Mouse (Mus musculus) midbrain, embryonic 11.5 days (tissue): ENCODE results near the gene Pdf. TPM values are rescaled to one million over a fixed set of nuclear protein-coding genes. Genes with fewer than 3 reads are reported as not detected.

Experiments used
- ATAC-seq: fragments of 200-750 bp; cut with Nextera tagmentation; 2 replicates; pipeline ENCODE4 v1.8.0; 2017; ENCODE audit warnings: moderate TSS enrichment, moderate library complexity; ENCODE audit not compliant: low FRiP score
- DNase-seq: peaks from one replicate; pipeline ENCODE4 v3.0.0; 2015; ENCODE audit warnings: low spot score; ENCODE audit errors: missing footprints
- H3K27ac ChIP-seq: fragments of 300-500 bp; sonication (generic); 2 replicates; pipeline ENCODE4 v1.5.1; 2014; ENCODE audit warnings: low read depth, low read length
- H3K27me3 ChIP-seq: fragments of 300-500 bp; sonication (generic); 2 replicates; pipeline ENCODE4 v1.6.1; 2014; ENCODE audit warnings: mild to moderate bottlenecking, low read length, moderate library complexity, mixed read lengths; ENCODE audit not compliant: control insufficient read depth, insufficient read depth
- H3K36me3 ChIP-seq: fragments of 300-500 bp; sonication (generic); 2 replicates; pipeline ENCODE4 v1.6.1; 2014; ENCODE audit warnings: mild to moderate bottlenecking, low read length, moderate library complexity, mixed read lengths; ENCODE audit not compliant: control insufficient read depth, insufficient read depth
- H3K4me1 ChIP-seq: fragments of 300-500 bp; sonication (generic); 2 replicates; pipeline ENCODE4 v1.6.1; 2014; ENCODE audit warnings: low read length; ENCODE audit not compliant: control insufficient read depth, insufficient read depth
- H3K4me2 ChIP-seq: fragments of 300-500 bp; sonication (generic); 2 replicates; pipeline ENCODE4 v1.6.1; 2014; ENCODE audit warnings: mild to moderate bottlenecking, moderate library complexity
- H3K4me3 ChIP-seq: fragments of 300-500 bp; sonication (generic); 2 replicates; pipeline ENCODE4 v1.5.1; 2014; ENCODE audit warnings: low read depth, low read length
- H3K9ac ChIP-seq: fragments of 300-500 bp; sonication (generic); 2 replicates; pipeline ENCODE4 v1.6.1; 2014; ENCODE audit warnings: low read length
- H3K9me3 ChIP-seq: fragments of 300-500 bp; sonication (generic); 2 replicates; pipeline ENCODE4 v1.6.1; 2016; ENCODE audit warnings: low read length; ENCODE audit not compliant: control insufficient read depth
- WGBS: fragments of 180-500 bp; shearing (Covaris S2); extraction: QIAGEN DNeasy Blood & Tissue Kit; methylation state at CpG from one replicate; pipeline ENCODE4 v1.1.7; 2014; 5-methylcytosine and 5-hydroxymethylcytosine counted together
- polyA plus RNA-seq: library from polyadenylated mRNA; unstranded; fragments of >200 nt; fragmentation: Nextera tagmentation; extraction: Ambion mirVana; gene quantifications from 2 replicates; pipeline ENCODE4 v1.2.1, GENCODE M21; 2014

Gene Pdf
- 39.8 and 42.1 TPM in 2 replicates for polyA plus RNA-seq

DNA sequence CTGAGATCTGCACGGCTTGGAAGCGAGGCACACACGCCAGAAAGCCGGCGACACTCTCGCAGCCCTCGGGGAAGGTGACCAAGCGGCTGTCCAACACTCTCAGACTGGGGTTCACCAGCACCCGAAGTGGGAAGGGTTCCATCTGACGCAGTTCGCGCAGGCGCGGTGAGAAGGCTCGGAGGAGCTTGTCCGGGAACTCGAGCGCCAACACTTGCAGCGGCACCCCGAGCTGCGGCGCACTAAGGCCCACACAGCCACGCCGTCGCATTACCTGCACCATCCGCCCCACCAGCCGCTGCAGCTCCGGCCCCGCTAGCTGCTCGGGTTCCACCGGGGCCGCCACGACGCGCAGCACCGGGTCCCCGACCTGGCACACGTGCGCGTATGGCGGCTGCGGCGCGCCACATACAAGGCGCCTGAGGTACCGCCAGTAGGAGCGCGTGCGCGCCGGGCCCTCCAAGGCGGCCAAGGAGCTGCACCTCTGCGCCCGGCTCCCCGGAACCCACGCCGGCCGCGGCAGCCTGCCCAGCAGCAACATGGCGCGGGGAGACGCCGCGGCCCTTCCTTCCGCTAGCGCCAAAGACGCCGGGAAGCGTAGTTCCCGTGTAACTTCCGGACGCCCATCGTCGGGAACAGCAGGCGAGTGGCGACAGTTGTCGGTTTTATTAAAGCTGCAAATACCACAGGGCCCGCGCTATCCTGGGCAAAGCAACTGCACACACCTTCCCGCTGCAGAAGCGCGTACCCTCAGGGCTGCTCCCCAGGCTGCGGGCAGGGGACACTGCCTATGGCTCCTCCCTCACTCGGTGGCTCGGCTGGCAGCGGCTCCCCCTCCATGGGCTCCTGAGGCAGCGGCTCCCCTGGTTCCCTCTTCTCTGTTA is at the start of gene Pdf:
Pdf (minus strand) TSS at position 554 of the 881 bp plus-strand sequence.
- peak within 1 kb of the TSS; percentile 80 for H3K4me3 ChIP-seq
- H3K27ac ChIP-seq, result peak within 1 kb of the TSS; percentile 82
- H3K4me1 ChIP-seq, result peaks cover 12% of the 10 kb centered on the region
- peak; percentile 86 for ATAC-seq
- WGBS, result under 1% methylated on average over 87 of the region's 87 CpGs
- peaks cover 33% of the 10 kb centered on the region for H3K36me3 ChIP-seq
- peak within 1 kb of the TSS; percentile 87 for H3K9ac ChIP-seq
- no peaks in the 10 kb centered on the region for H3K27me3 ChIP-seq
- H3K4me2 ChIP-seq, result peak within 1 kb of the TSS; percentile 89
- DNase-seq, result peak; percentile 96
- no peaks in the 10 kb centered on the region for H3K9me3 ChIP-seq

DNA sequence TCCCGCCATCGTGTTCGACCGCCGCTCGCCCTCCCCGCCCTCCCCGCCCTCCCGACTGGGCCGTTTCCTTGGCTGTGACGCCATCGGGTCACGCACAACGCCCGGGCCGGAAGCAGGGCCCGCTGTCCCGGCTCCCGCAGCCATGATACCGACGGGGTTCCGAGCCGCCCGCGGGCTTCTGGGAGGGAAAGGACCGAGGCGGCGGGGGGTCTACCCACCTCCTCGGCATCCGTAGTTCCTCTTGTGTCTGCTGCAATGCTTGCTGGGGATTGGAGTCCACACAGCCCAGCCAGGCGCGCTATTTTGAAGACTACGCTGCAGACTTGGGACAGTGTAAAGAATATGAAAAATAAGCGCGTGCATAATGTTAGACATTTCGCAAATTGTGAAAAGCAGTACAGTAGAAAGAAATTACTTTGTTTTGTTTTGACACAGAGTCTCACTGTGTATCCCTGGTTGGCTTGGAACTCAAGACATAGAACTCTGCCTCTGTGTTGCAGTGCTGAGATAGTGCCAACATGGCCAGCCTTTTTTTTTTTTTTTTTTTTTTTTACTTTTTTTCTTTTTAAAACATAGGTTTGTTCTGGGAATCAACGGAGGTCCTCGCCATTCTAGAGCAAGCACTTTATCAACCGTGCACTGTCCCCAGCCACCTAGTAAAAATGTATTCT is 48.1 kb upstream of the Pdf start, which contains the start of gene Terf2:
Terf2 (minus strand) TSS at position 182 of the 671 bp plus-strand sequence.
- peak within 1 kb of the TSS; percentile 91 for H3K4me3 ChIP-seq
- no peaks in the 10 kb centered on the region for H3K9me3 ChIP-seq
- ATAC-seq, result peak; percentile 94
- H3K4me1 ChIP-seq, result peaks cover 11% of the 10 kb centered on the region
- no peaks in the 10 kb centered on the region for H3K27me3 ChIP-seq
- peak; percentile 99 for DNase-seq
- peak within 1 kb of the TSS; percentile 64 for H3K4me2 ChIP-seq
- peak within 1 kb of the TSS; percentile 78 for H3K27ac ChIP-seq
- H3K36me3 ChIP-seq, result peaks cover 4% of the 10 kb centered on the region; the same call in 1 of the 2 replicates
- peak within 1 kb of the TSS; percentile 89 for H3K9ac ChIP-seq
- 4% methylated on average over 38 of the region's 39 CpGs for WGBS

DNA sequence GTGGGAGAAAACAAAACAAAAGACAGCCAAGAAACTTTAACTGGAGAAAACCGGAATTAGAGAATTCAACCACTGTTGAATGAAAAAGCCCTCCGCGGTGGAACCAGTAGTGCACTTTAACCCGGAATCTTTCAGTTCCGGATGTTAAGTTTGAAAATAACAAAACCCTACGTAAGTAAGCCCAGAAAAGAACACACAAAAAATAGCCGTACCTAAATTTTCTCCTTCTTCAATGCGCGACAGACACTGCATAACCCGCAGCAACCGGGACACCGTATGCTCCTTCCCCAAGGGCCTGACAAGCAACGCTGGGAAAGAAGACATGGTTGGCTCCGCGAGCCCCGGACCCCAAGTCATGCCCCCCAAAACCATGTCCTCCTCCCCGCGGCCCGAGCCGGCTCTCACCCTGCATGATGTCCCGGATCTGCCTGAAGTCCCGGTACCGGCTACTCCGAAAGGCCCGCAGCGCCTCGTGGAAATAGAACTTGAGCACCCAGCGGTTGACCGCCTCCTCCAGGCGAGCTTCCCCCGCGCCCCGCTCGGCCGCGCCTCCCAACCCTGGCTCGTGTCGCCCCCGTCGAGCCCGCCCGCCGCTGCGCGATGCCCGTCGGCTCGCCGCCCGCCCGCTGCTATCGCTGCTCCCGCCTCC is 47.4 kb upstream of the Pdf start:
- Histone ChIP-seq H3K27me3 (no peaks in the 10 kb centered on the region), H3K4me3 (peak overlapping the region; percentile 91), H3K9ac (peak overlapping the region; percentile 89), H3K36me3 (peaks cover 4% of the 10 kb centered on the region; the same call in 1 of the 2 replicates), H3K4me2 (peak overlapping the region; percentile 64), H3K9me3 (no peaks in the 10 kb centered on the region), H3K27ac (peak overlapping the region; percentile 78), H3K4me1 (peaks cover 11% of the 10 kb centered on the region)
- ATAC-seq, result peak; percentile 84
- 2% methylated on average over 49 of the region's 53 CpGs for WGBS
- DNase-seq, result peak; percentile 96

DNA sequence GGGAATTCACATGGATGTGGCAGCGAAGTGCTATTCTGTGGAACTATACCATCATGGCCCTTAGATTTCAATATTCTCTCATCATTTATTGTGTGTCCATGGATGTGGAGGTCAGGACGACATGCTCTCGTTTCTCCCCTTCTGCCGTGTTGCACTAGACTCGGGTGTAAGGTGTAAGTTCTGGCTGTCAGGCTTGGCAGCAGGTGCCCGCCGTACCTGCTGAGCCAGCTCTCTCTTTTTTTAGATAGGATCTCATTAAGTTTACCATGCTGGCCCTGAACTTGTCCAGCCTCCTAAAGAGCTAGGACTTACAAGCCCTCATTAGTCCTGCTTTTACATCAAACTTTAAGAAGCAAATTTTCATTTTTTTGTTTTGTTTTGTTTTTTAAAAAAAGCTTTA is 42.1 kb upstream of the Pdf start:
- Histone ChIP-seq H3K9ac (no peak overlapping the region), H3K4me3 (no peak overlapping the region), H3K4me1 (peaks cover 11% of the 10 kb centered on the region), H3K27ac (no peak overlapping the region), H3K4me2 (no peak overlapping the region), H3K27me3 (no peaks in the 10 kb centered on the region), H3K9me3 (no peaks in the 10 kb centered on the region), H3K36me3 (peaks cover 16% of the 10 kb centered on the region)
- DNase-seq (no peak), ATAC-seq (no peak)
- 94% methylated on average over 7 of the region's 7 CpGs for WGBS

DNA sequence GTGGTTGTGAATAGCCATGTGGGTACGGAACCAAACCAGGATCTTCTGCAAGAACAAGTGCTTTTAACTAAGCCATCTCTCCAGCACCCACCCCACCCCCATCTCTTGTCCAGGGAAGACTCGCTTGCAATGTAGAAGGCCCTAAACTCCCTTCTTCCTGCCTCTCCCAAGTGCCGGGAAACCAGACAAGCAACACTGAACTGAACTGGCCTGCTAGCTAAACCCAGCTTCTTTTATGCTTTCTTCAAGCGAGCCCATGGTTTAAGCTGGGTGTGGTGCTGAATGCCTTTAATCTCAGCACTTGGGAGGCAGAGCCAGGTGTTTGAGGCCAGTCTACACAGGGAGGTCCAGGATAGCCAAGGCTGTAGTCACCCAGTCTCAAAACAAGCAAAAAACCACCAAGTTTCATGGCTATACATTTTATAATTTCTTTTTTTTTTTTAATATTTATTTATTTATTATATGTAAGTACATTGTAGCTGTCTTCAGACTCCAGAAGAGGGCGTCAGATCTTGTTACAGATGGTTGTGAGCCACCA is 40.2 kb upstream of the Pdf start:
- H3K36me3 ChIP-seq, result peaks cover 12% of the 10 kb centered on the region

DNA sequence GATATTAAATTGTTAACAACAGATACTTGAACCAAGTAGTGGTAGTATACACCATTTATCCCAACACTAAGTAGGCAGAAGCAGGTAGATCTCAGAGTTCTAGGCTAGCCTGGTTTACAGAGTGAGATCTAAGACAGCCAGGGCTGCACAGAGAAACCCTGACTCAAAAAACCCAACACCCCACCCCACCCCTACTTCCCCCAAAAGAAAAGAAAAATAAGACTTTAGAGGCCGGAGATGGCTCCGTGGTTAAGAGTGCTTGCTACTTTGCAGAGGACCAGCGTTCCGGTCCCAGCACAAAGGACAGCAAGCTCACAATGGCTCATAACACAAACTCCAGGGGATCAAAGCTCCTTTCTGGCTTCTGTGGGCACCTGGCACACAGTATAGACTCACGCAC is 37.6 kb upstream of the Pdf start:
- H3K4me2 ChIP-seq, result no peak overlapping the region
- no peak overlapping the region for H3K4me3 ChIP-seq
- WGBS, result 99% methylated on average over 5 of the region's 5 CpGs
- ATAC-seq (no peak), DNase-seq (peak; percentile 72)
- no peak overlapping the region for H3K27ac ChIP-seq
- H3K27me3 ChIP-seq, result no peaks in the 10 kb centered on the region
- H3K9ac ChIP-seq, result no peak overlapping the region
- no peaks in the 10 kb centered on the region for H3K9me3 ChIP-seq
- H3K4me1 ChIP-seq, result no peaks in the 10 kb centered on the region
- H3K36me3 ChIP-seq, result peaks cover 23% of the 10 kb centered on the region

More for the DNA sequence above, 40.2 kb upstream of the Pdf start:
- no peaks in the 10 kb centered on the region for H3K27me3 ChIP-seq
- WGBS, result 92% methylated on average over 5 of the region's 5 CpGs
- DNase-seq, result peak; percentile 73
- no peak overlapping the region for H3K9ac ChIP-seq
- no peaks in the 10 kb centered on the region for H3K4me1 ChIP-seq
- H3K27ac ChIP-seq, result no peak overlapping the region
- H3K4me3 ChIP-seq, result no peak overlapping the region
- no peak for ATAC-seq
- H3K4me2 ChIP-seq, result no peak overlapping the region
- H3K9me3 ChIP-seq, result no peaks in the 10 kb centered on the region

DNA sequence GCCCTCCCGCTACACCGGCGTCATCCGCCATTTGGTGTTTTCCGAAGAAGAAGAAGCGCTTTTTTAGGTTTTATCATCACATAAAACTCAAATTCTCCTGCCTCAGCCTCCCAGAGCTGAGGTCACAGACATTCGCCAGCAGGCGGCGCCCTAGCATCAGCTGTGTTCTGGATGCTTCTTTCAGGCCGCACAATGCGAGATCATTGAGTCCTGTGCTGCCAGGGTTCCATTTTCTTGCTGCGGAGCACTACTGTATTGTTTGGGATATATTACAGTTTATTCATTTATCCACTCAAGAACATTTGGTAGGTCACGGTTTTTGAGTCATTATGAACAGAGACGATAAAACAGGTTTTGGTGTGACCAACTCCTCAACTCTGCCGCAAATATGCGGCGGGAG is 36.9 kb upstream of the Pdf start:
- no peak overlapping the region for H3K4me2 ChIP-seq
- 99% methylated on average over 17 of the region's 17 CpGs for WGBS

DNA sequence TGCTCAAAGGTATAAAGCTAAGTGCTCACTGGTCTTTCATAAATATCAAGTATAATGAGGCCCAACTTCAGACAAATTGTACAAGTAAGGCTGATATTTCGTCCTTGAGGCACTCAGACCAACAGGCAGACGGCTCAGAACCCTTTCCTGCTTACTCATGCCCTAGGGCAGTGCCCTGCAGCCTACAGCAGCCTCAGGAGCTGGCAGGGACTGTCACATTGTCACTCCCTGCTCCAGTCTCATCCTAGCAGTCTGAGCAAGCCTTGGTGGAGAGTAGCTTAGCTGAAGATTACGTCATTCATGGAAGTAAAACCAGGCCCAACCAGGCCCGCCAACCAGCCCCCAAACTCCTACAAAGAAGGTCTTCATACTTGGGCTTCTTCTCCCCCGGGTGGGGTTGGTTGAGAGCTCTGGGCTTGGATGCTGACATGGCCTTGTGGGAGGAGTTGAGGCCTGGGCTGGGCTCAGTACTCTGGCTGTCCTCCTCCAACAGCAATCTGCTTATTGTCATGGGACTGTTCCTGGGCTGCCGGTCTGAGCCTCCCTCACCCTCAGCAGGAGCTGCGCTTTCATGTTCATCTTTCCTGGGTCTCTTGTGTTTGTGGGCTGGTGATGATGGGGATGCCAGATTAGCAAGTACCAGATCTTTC is 27.9 kb upstream of the Pdf start:
- Histone ChIP-seq H3K4me3 (no peak overlapping the region), H3K4me2 (no peak overlapping the region), H3K9me3 (no peaks in the 10 kb centered on the region), H3K4me1 (no peaks in the 10 kb centered on the region), H3K27ac (no peak overlapping the region), H3K9ac (no peak overlapping the region), H3K36me3 (peaks cover 33% of the 10 kb centered on the region), H3K27me3 (no peaks in the 10 kb centered on the region)
- ATAC-seq, result no peak
- WGBS, result 88% methylated on average over 7 of the region's 7 CpGs
- DNase-seq, result no peak

More for the DNA sequence above, 36.9 kb upstream of the Pdf start:
- Histone ChIP-seq H3K9me3 (no peaks in the 10 kb centered on the region), H3K36me3 (peaks cover 25% of the 10 kb centered on the region), H3K9ac (no peak overlapping the region), H3K4me1 (no peaks in the 10 kb centered on the region), H3K27ac (no peak overlapping the region), H3K4me3 (no peak overlapping the region), H3K27me3 (no peaks in the 10 kb centered on the region)
- DNase-seq (peak; percentile 74), ATAC-seq (no peak)
